Mouse (Mus musculus) Muller cell, postnatal 12 days (primary cell): ENCODE data around the gene Peg12.
A peak's percentile ranks its signal among the peaks of the same experiment; 100 is the strongest.

Experiments used
- DNase-seq: peaks from one replicate; pipeline ENCODE4 v3.0.0-alpha.2; 2015; ENCODE audit errors: inconsistent ontology term

Peg12 gene

GRCm38 (mm10) chr7:62463878-62464755, at the start of gene Peg12:
Gene Peg12 (minus strand): TSS chr7:62464510.
- peak; percentile 77 for DNase-seq

- no peak for DNase-seq
Measured at GRCm38 (mm10) chr7:62486139-62486538, 21.8 kb upstream of the Peg12 start.

DNA sequence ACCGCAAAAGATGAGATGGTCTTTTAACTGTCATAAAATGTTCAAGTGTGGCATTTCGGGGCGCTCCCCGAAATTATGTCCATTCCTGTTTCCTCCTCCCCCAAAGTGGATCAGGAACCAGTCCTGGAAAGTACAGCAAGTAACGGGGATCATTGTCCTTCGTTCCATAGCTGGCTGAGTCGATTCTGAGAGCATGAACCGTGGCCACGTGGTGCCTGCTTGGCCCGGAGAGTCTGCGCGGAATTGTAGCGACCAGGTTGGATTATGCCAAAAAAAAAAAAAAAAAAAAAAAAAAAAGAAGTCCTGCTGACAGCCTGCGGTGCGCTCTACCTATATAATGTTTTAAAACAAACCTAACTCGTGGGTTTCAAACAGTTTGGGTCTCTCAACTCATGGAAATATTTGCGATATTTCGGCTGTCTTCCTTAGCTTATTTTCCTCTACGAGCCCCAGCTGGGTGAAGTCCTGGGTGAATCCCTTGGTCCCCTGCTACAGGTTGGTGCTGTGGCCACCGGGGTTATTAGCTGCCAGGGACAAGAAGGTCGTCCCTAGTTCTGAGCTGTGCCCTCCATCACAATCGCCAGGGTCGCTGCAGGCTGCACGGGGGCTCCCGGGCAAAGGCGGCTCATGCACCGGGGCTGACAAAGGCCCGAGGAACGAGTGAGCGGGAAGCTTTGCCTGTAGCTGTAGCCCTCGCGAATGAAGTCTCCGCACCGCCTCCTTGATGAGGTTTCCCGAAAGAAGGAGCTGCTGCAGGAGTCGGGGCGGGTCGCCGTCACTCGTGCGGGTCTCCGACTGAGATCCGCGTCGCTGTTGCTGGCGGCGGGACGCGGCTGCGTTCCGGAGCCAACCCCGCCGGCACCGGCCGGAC, 1.1 kb downstream of the Peg12 start:
- peak; percentile 23 for DNase-seq

GRCm38 (mm10) chr7:62462229-62463006, 1.9 kb downstream of the Peg12 start:
- peak; percentile 22 for DNase-seq

- DNase-seq: no peak
Measured at GRCm38 (mm10) chr7:62452353-62452752, 12.0 kb downstream of the Peg12 start.

DNA sequence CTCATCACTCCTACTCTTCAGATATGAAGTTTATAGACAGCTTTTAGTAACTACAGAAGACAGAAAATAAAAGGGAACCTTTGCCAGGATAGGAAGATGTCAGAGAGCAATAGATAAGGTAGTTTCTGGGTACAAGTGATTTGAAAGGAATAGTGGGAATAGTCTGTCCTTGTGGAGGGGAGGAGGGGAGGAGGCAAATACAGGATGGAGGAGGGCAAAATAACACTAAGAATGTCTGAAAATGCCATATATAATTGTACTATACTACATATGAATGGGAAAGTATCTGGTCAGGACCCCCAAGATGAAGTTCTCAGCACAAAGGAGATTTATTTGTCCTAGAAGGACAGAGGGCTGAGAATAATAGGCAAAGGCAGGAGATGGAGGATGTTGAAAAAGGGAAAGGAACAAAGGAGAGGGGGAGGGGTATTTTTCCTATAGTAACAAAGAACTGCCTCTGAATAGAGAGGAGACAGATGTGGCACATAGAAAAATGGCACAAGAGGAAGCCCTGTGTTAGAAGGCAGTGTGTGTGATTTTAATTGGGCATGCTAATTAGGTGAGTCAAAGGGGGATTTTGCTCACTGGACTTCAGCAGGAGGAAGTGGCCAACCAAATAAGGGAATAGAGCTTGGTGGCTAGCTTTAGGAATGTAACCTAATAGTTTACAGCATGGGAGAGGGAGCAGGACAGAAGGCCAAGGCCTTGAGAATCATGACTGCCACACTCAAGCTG, 18.7 kb downstream of the Peg12 start:
- DNase-seq: peak; percentile 51

GRCm38 (mm10) chr7:62436394-62436793, 27.9 kb downstream of the Peg12 start:
- DNase-seq: peak; percentile 19

DNA sequence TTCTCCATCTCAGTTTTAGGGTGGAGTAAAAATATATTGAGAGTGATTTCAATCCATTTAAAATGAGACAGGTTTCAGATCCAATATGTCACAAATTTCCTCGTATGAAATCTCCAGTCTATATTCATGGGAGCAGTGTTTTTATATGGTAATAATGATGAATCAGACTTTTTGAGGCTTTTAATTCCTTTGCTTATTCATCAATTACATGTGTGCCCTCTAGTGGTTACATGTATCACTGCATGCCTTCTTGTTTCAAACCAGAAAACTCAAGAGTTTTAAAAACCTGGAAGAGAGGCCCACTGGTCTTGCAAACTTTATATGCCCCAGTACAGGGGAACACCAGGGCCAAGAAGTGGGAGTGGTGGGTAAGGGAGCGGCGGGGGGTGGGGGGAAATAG, 31.1 kb downstream of the Peg12 start:
- DNase-seq: peak; percentile 7

- no peak for DNase-seq
Measured at GRCm38 (mm10) chr7:62428337-62428736, 36.0 kb downstream of the Peg12 start.

DNA sequence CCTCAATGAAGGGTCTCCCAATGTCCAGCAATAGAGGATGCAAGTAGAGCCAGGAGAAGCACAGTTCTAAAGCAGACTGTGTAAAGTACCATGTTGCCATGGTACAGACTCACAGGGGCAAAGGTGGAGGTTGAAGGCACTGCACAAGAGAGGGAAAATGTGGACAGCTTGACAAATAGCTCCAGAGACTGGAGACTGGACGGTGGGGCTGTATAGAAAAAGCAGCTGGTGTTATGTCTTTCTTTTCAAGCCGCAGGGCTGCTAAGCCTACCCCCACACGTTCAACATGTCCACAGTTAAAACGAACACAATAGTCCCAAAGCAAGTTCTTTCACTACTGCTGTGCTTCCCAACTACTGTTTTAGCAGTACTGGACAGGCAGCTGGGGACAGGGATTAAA, 41.1 kb downstream of the Peg12 start:
- DNase-seq: no peak

DNA sequence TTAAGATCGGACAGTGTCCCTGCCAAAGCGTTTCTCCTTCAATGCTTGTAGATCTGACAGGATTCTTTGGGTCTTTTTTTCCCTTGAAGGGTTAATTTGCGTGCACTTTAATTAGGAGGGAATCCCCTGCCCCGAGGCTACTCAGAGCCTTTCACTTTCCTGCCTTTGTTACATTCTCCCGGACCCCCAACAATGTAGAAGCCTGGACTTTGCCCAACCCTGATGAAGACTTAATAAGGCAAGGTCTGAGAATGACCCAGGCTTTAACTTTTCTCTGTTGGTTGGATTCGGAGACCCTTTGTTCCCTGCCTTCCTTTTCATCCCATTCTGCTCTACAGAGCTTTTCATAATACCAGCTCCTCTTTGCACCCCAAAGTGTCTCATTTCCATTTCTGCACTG, 43.7 kb downstream of the Peg12 start:
- no peak for DNase-seq

GRCm38 (mm10) chr7:62419493-62420360, 44.6 kb downstream of the Peg12 start, which contains the start of gene Mkrn3:
Gene Mkrn3 (minus strand): TSS chr7:62420139.
- peak; percentile 70 for DNase-seq

DNA sequence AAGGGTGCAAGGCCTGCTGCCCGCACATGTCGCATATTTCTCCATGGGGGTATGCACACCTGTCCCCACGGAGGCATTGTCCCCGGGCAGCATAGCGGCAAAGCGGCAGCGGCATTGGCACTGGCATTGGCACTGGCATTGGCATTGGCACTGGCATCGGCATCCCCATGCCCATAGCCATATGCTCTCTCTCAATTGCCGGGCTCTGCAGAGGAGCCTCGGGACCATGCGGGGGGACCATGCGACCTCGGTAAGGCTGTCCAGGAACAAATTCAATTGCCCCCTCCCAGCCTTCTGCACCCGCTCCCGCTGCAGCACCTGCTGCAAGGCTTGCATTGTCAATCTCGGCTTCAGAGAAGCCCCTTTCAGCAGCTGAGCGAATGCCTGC, 45.2 kb downstream of the Peg12 start:
- no peak for DNase-seq

- DNase-seq: no peak
Measured at GRCm38 (mm10) chr7:62418346-62418745, 46.0 kb downstream of the Peg12 start.

DNA sequence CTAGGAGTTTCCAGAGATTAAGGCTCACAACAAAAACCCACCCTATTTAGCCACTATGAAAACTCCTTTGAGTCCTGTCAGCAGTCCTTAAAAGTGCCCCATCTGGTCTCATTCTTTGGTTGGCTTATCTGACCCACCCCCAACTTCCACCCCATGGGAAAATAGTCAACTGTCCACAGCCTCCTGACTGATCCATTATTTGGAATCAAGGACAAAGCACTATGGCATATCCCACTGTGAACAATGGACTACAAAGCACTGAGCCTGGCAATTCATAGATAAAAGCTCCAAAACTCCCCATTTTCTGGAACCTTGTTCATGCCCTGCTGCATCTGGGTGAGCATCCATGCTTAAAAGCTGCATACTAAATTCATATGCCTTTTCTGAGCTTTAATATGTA, 48.1 kb downstream of the Peg12 start:
- DNase-seq: no peak

- DNase-seq: no peak
Measured at GRCm38 (mm10) chr7:62415222-62415621, 49.1 kb downstream of the Peg12 start.
